In the genomic region with DNA sequence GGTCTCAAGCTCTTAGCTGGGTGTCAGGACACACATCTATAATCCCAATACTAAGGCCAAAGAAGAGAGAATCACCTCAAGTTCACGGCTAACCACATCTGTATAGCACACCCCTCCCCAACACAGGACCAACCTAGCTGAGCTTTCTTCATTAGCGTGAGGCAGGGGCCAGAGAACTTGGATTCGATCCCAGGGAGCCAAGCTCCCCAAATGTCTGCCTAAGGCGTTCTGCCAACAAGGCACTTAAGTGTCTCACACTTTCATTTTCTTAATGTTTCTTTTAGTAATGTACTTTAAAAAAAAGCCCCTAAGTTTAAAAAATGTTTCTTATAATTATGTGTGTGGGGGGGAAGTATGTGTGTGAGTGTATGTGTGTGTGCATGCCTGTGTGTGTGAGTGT, we compare ENCODE assay signal across 23 mouse cellular contexts. TPM values are rescaled to one million over a fixed set of nuclear protein-coding genes. Genes with fewer than 3 reads are reported as not detected.
DNase-seq lines count a peak whose midpoint lies in the region; ATAC-seq and TF ChIP-seq lines count a peak whose summit lies in the region.
"Had no signal": no experiment of that assay in that cellular context is flagged by ENCODE, and none has a peak within 500 bp of the region (broad histone marks: within the 10 kb centered on the region; RNA-seq: fewer than 3 reads in every experiment).

No protein-coding gene starts in this region.

- peak; percentile 71 for DNase-seq in forebrain, embryonic 14.5 days (ENCODE audit: low spot score)
- peak; percentile 78 for DNase-seq in lung, embryonic 14.5 days
- DNase-seq in lung, postnatal 10 days = no peak
- DNase-seq in MN1 (ENCODE audit: low spot score) = peak; percentile 51
- no peak for DNase-seq in liver, embryonic 11.5 days (ENCODE audit: low spot score)
- DNase-seq: adrenal gland, postnatal 14 days; cerebellum, adult 8-10 months; cerebellum, postnatal 14 days; embryo, embryonic 11 days; gastrocnemius, postnatal 10 days; heart, adult 18-20 months; heart, postnatal 14 days had no signal

- no peak overlapping the region for H3K27ac ChIP-seq in forebrain, embryonic 14.5 days (ENCODE audit: low read depth, low read length)
- H3K27ac ChIP-seq in forebrain, embryonic 16.5 days (ENCODE audit: low read length) = no peak overlapping the region
- H3K27ac ChIP-seq in lung, embryonic 14.5 days (ENCODE audit: low read depth) = no peak overlapping the region
- H3K27ac ChIP-seq in embryonic facial prominence, embryonic 15.5 days (replicated peaks) = 0 out of 2 replicates have a peak overlapping the region, but pooled peaks have one; percentile 24
- no peak overlapping the region for H3K27ac ChIP-seq in liver, embryonic 11.5 days (ENCODE audit: low read depth, low read length)
- H3K27ac ChIP-seq: embryonic facial prominence, embryonic 13.5 days; forebrain, embryonic 10.5 days; forebrain, embryonic 15.5 days; heart, embryonic 15.5 days; hindbrain, embryonic 13.5 days; hindbrain, postnatal 0 days had no signal

- H3K9me3 ChIP-seq in forebrain, embryonic 14.5 days (replicated peaks; ENCODE audit: control insufficient read depth, low read length) = no peaks in the 10 kb centered on the region
- H3K9me3 ChIP-seq in forebrain, embryonic 16.5 days (ENCODE audit: control insufficient read depth, low read length) = no peaks in the 10 kb centered on the region
- no peaks in the 10 kb centered on the region for H3K9me3 ChIP-seq in lung, embryonic 14.5 days (ENCODE audit: low read depth, low read length)
- no peaks in the 10 kb centered on the region for H3K9me3 ChIP-seq in embryonic facial prominence, embryonic 15.5 days (replicated peaks)
- no peaks in the 10 kb centered on the region for H3K9me3 ChIP-seq in liver, embryonic 11.5 days (ENCODE audit: control insufficient read depth, low read length)
- H3K9me3 ChIP-seq: embryonic facial prominence, embryonic 13.5 days; forebrain, embryonic 10.5 days; forebrain, embryonic 15.5 days; heart, embryonic 15.5 days; hindbrain, embryonic 13.5 days had no signal

- ATAC-seq in forebrain, embryonic 14.5 days = no peak
- ATAC-seq in forebrain, embryonic 16.5 days = no peak
- no peak for ATAC-seq in lung, embryonic 14.5 days (ENCODE audit: insufficient read depth)
- ATAC-seq in embryonic facial prominence, embryonic 15.5 days (ENCODE audit: insufficient number of reproducible peaks, low FRiP score, low TSS enrichment, low read depth) = no peak
- no peak for ATAC-seq in liver, embryonic 11.5 days (replicated peaks; ENCODE audit: low FRiP score)
- ATAC-seq: forebrain, embryonic 15.5 days; hindbrain, postnatal 0 days had no signal

- H3K36me3 ChIP-seq in forebrain, embryonic 14.5 days (ENCODE audit: control insufficient read depth, insufficient read depth, low read length) = no peaks in the 10 kb centered on the region
- no peaks in the 10 kb centered on the region for H3K36me3 ChIP-seq in forebrain, embryonic 16.5 days (ENCODE audit: control insufficient read depth, insufficient read depth)
- H3K36me3 ChIP-seq in lung, embryonic 14.5 days (ENCODE audit: insufficient read depth) = no peaks in the 10 kb centered on the region
- no peaks in the 10 kb centered on the region for H3K36me3 ChIP-seq in embryonic facial prominence, embryonic 15.5 days
- H3K36me3 ChIP-seq in liver, embryonic 11.5 days (ENCODE audit: control insufficient read depth, insufficient read depth, low read length) = no peaks in the 10 kb centered on the region
- H3K36me3 ChIP-seq: embryonic facial prominence, embryonic 13.5 days; forebrain, embryonic 10.5 days; forebrain, embryonic 15.5 days; heart, embryonic 15.5 days; hindbrain, embryonic 13.5 days had no signal

- H3K4me2 ChIP-seq in forebrain, embryonic 14.5 days (ENCODE audit: low read length) = no peak overlapping the region
- no peak overlapping the region for H3K4me2 ChIP-seq in forebrain, embryonic 16.5 days (ENCODE audit: low read length)
- no peak overlapping the region for H3K4me2 ChIP-seq in lung, embryonic 14.5 days
- H3K4me2 ChIP-seq in embryonic facial prominence, embryonic 15.5 days (replicated peaks) = no peak overlapping the region
- no peak overlapping the region for H3K4me2 ChIP-seq in liver, embryonic 11.5 days
- H3K4me2 ChIP-seq: embryonic facial prominence, embryonic 13.5 days; forebrain, embryonic 15.5 days; heart, embryonic 11.5 days; heart, embryonic 15.5 days; hindbrain, embryonic 13.5 days had no signal

- no peak for TF ChIP-seq CTCF in lung, embryonic 14.5 days (IDR thresholded peaks at IDR 0.05; ENCODE audit: low read depth)

- H3K4me3 ChIP-seq in forebrain, embryonic 14.5 days (ENCODE audit: low read depth, low read length) = no peak overlapping the region
- no peak overlapping the region for H3K4me3 ChIP-seq in forebrain, embryonic 16.5 days (replicated peaks; ENCODE audit: low read length)
- no peak overlapping the region for H3K4me3 ChIP-seq in lung, embryonic 14.5 days (ENCODE audit: low read depth, low read length)
- H3K4me3 ChIP-seq in embryonic facial prominence, embryonic 15.5 days (replicated peaks) = no peak overlapping the region
- no peak overlapping the region for H3K4me3 ChIP-seq in liver, embryonic 11.5 days (ENCODE audit: low read depth, low read length)
- H3K4me3 ChIP-seq: embryonic facial prominence, embryonic 13.5 days; erythroblast, embryonic 14.5 days; forebrain, embryonic 10.5 days; forebrain, embryonic 15.5 days; heart, embryonic 15.5 days; hindbrain, embryonic 13.5 days had no signal

- H3K9ac ChIP-seq in forebrain, embryonic 14.5 days (ENCODE audit: low read length) = no peak overlapping the region
- no peak overlapping the region for H3K9ac ChIP-seq in forebrain, embryonic 16.5 days (replicated peaks; ENCODE audit: low read depth, low read length)
- no peak overlapping the region for H3K9ac ChIP-seq in lung, embryonic 14.5 days
- no peak overlapping the region for H3K9ac ChIP-seq in embryonic facial prominence, embryonic 15.5 days
- no peak overlapping the region for H3K9ac ChIP-seq in liver, embryonic 11.5 days (ENCODE audit: low read depth, low read length)
- H3K9ac ChIP-seq: embryonic facial prominence, embryonic 13.5 days; forebrain, embryonic 15.5 days; heart, embryonic 15.5 days; hindbrain, embryonic 13.5 days had no signal

- WGBS in forebrain, embryonic 14.5 days = 38% methylated on average over 4 of the region's 4 CpGs
- WGBS in forebrain, embryonic 16.5 days = 28% methylated on average over 4 of the region's 4 CpGs
- 32% methylated on average over 4 of the region's 4 CpGs for WGBS in lung, embryonic 14.5 days
- WGBS in embryonic facial prominence, embryonic 15.5 days = 26% methylated on average over 4 of the region's 4 CpGs
- 68% methylated on average over 4 of the region's 4 CpGs for WGBS in liver, embryonic 11.5 days

- H3K4me1 ChIP-seq in forebrain, embryonic 14.5 days (ENCODE audit: control insufficient read depth, insufficient read depth, low read length) = peaks cover 3% of the 10 kb centered on the region; the same call in 1 of the 2 replicates
- peaks cover 20% of the 10 kb centered on the region for H3K4me1 ChIP-seq in forebrain, embryonic 16.5 days (replicated peaks; ENCODE audit: control insufficient read depth, insufficient read depth, low read length)
- H3K4me1 ChIP-seq in lung, embryonic 14.5 days (ENCODE audit: insufficient read depth) = 0 out of 2 replicates have a peak, but pooled peaks cover 4% of the 10 kb centered on the region
- peaks cover 10% of the 10 kb centered on the region for H3K4me1 ChIP-seq in embryonic facial prominence, embryonic 15.5 days
- no peaks in the 10 kb centered on the region for H3K4me1 ChIP-seq in liver, embryonic 11.5 days (replicated peaks; ENCODE audit: control insufficient read depth, insufficient read depth, low read length)

- H3K27me3 ChIP-seq in forebrain, embryonic 14.5 days (replicated peaks; ENCODE audit: control insufficient read depth, insufficient read depth, low read length) = no peaks in the 10 kb centered on the region
- H3K27me3 ChIP-seq in forebrain, embryonic 16.5 days (replicated peaks; ENCODE audit: control insufficient read depth, insufficient read depth, low read length) = no peaks in the 10 kb centered on the region
- no peaks in the 10 kb centered on the region for H3K27me3 ChIP-seq in lung, embryonic 14.5 days (ENCODE audit: insufficient read depth, low read length)
- no peaks in the 10 kb centered on the region for H3K27me3 ChIP-seq in embryonic facial prominence, embryonic 15.5 days
- peaks cover 7% of the 10 kb centered on the region for H3K27me3 ChIP-seq in liver, embryonic 11.5 days (replicated peaks; ENCODE audit: control insufficient read depth, insufficient read depth, low read length)
- H3K27me3 ChIP-seq: CH12.LX; embryonic facial prominence, embryonic 13.5 days; forebrain, embryonic 15.5 days had no signal

RNA-seq across cellular contexts. Expression of a gene that starts 42.8 kb away (rescaled TPM):
- polyA plus RNA-seq in forebrain, embryonic 14.5 days (2014; fragmentation: Nextera tagmentation; extraction: Ambion mirVana) = 1.5 and 2.3 TPM in 2 replicates
- 3.0 and 3.3 TPM in 2 replicates for polyA plus RNA-seq in forebrain, embryonic 16.5 days (2015; fragmentation: Nextera tagmentation; extraction: Ambion mirVana)
- 16.8 and 20.6 TPM in 2 replicates for polyA plus RNA-seq in lung, embryonic 14.5 days (2014; fragmentation: Nextera tagmentation; extraction: Ambion mirVana)
- polyA plus RNA-seq in embryonic facial prominence, embryonic 15.5 days (2015; fragmentation: Nextera tagmentation; extraction: Ambion mirVana) = 12.3 and 12.4 TPM in 2 replicates
- 5.0 and 5.1 TPM in 2 replicates for polyA plus RNA-seq in liver, embryonic 11.5 days (2014; fragmentation: Nextera tagmentation; extraction: Ambion mirVana)

RNA-seq across cellular contexts. Expression of a gene that starts 53.4 kb away (rescaled TPM):
- 1.7 and 2.7 TPM in 2 replicates for polyA plus RNA-seq in forebrain, embryonic 14.5 days (2014; fragmentation: Nextera tagmentation; extraction: Ambion mirVana)
- 2.8 and 4.8 TPM in 2 replicates for polyA plus RNA-seq in forebrain, embryonic 16.5 days (2015; fragmentation: Nextera tagmentation; extraction: Ambion mirVana)
- 3.1 and 3.9 TPM in 2 replicates for polyA plus RNA-seq in lung, embryonic 14.5 days (2014; fragmentation: Nextera tagmentation; extraction: Ambion mirVana)
- polyA plus RNA-seq in embryonic facial prominence, embryonic 15.5 days (2015; fragmentation: Nextera tagmentation; extraction: Ambion mirVana) = 5.1 and 5.3 TPM in 2 replicates
- polyA plus RNA-seq in liver, embryonic 11.5 days (2014; fragmentation: Nextera tagmentation; extraction: Ambion mirVana) = 1.1 and 1.6 TPM in 2 replicates

Comparison
In these comparisons a context has a peak if more than half of its experiments do, and no peak if none do; other contexts are left out.
1. DNase-seq: peak in forebrain, embryonic 14.5 days (single experiment), lung, embryonic 14.5 days (single experiment) and MN1 (single experiment); none in lung, postnatal 10 days (single experiment) and liver, embryonic 11.5 days (single experiment).